Mouse (Mus musculus) limb, embryonic 15.5 days (tissue): ENCODE data around the gene Cbr3. TPM values are rescaled to one million over a fixed set of nuclear protein-coding genes. Genes with fewer than 3 reads are reported as not detected.
"Not testable (repeated sequence)": the region's sequence is repeated elsewhere in the genome, so short reads cannot be mapped to it uniquely, and the experiment has no call there.

ENCODE experiments used
- ATAC-seq: fragments of 200-750 bp; cut with Nextera tagmentation; 2 replicates; pipeline ENCODE4 v1.8.0; 2017; ENCODE audit warnings: low read depth, moderate TSS enrichment; ENCODE audit not compliant: insufficient number of reproducible peaks, low FRiP score, low TSS enrichment
- H3K27ac ChIP-seq: fragments of 300-500 bp; sonication (generic); 2 replicates; pipeline ENCODE4 v1.5.1; 2015; ENCODE audit warnings: moderate library complexity, mild to moderate bottlenecking, inconsistent platforms
- H3K27me3 ChIP-seq: fragments of 300-500 bp; sonication (generic); 2 replicates; pipeline ENCODE4 v1.6.1; 2015; ENCODE audit warnings: inconsistent platforms
- H3K36me3 ChIP-seq: fragments of 300-500 bp; sonication (generic); 2 replicates; pipeline ENCODE4 v1.6.1; 2015; ENCODE audit warnings: inconsistent platforms
- H3K4me1 ChIP-seq: fragments of 300-500 bp; sonication (generic); 2 replicates; pipeline ENCODE4 v1.6.1; 2015; ENCODE audit warnings: inconsistent platforms
- H3K4me2 ChIP-seq: fragments of 300-500 bp; sonication (generic); 2 replicates; pipeline ENCODE4 v1.6.1; 2015; ENCODE audit warnings: mild to moderate bottlenecking, inconsistent platforms
- H3K4me3 ChIP-seq: fragments of 300-500 bp; sonication (generic); 2 replicates; pipeline ENCODE4 v1.5.1; 2015; ENCODE audit warnings: mild to moderate bottlenecking, inconsistent platforms
- H3K9ac ChIP-seq: fragments of 300-500 bp; sonication (generic); 2 replicates; pipeline ENCODE4 v1.6.1; 2015; ENCODE audit warnings: inconsistent platforms
- H3K9me3 ChIP-seq: fragments of 300-500 bp; sonication (generic); 2 replicates; pipeline ENCODE4 v1.6.1; 2016; ENCODE audit warnings: inconsistent platforms
- WGBS: fragments of 180-500 bp; shearing (Covaris S2); methylation state at CpG from one replicate; pipeline ENCODE4 v1.1.7; 2015; 5-methylcytosine and 5-hydroxymethylcytosine counted together
- polyA plus RNA-seq: library from polyadenylated mRNA; unstranded; fragments of >200 nt; fragmentation: Nextera tagmentation; extraction: Ambion mirVana; gene quantifications from 2 replicates; pipeline ENCODE4 v1.2.1, GENCODE M21; 2015

Gene Cbr3
- polyA plus RNA-seq = 16.5 and 17.6 TPM in 2 replicates

- peak within 1 kb of the TSS; percentile 89 for H3K4me2 ChIP-seq
- H3K9ac ChIP-seq = peak within 1 kb of the TSS; percentile 35
- H3K9me3 ChIP-seq = no peaks in the 10 kb centered on the region
- WGBS = under 1% methylated on average over 63 of the region's 63 CpGs
- H3K36me3 ChIP-seq = no peaks in the 10 kb centered on the region
- peak within 1 kb of the TSS; percentile 35; the same call in 1 of the 2 replicates for H3K27ac ChIP-seq
- peaks cover 23% of the 10 kb centered on the region for H3K4me1 ChIP-seq
- peaks cover 45% of the 10 kb centered on the region for H3K27me3 ChIP-seq
- peak; percentile 74; the same call in 1 of the 2 replicates for ATAC-seq
- H3K4me3 ChIP-seq = peak within 1 kb of the TSS; percentile 49
Measured at GRCm38 (mm10) chr16:93682689-93683507, at the start of gene Cbr3. Cbr3 (plus strand) TSS chr16:93683215.

GRCm38 (mm10) chr16:93644006-93644405, 39.0 kb upstream of the Cbr3 start:
- no peaks in the 10 kb centered on the region for H3K27me3 ChIP-seq
- H3K4me3 ChIP-seq = no peak overlapping the region
- H3K4me1 ChIP-seq = no peaks in the 10 kb centered on the region
- no peak overlapping the region for H3K4me2 ChIP-seq
- no peak for ATAC-seq
- no peaks in the 10 kb centered on the region for H3K36me3 ChIP-seq
- H3K9me3 ChIP-seq = no peaks in the 10 kb centered on the region
- 47% methylated on average over 4 of the region's 4 CpGs for WGBS
- no peak overlapping the region for H3K9ac ChIP-seq
- H3K27ac ChIP-seq = no peak overlapping the region

DNA sequence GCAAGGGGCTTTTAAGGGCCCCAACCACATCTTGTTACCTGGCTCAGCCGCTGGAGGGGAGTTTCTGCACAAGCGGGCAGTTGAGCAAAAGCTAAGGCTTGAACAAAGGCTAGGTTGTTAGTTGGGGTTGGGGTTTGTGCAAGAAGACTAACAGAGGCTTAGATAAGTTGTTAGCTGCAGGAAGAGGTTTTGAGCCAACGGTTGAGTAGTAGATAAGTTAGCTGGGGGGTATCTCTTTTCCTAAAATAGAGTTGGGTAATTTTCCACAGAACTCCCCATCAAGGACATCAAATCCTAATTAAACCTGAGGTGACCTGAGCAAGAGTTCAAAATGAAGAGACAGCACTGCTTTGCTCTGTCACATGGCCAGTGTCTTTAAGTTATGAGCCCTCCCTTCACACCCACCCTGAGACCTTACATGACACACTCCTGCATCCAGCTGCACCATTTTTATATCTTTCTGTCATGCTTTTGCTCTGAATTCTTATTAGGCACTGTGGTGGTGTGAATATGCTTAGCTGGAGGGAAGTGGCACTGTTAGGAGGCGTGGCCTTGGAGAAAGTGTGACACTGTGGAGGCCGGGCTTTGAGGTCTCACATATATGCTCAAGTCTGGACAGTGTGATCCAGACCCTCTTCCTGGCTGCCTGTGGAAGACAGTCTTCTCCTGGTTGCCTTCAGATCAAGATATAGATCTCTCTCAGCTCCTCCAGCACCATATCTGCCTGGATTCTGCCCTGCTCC, 34.4 kb upstream of the Cbr3 start:
- Histone ChIP-seq H3K9ac (no peak overlapping the region), H3K4me1 (no peaks in the 10 kb centered on the region), H3K9me3 (no peaks in the 10 kb centered on the region), H3K4me3 (no peak overlapping the region), H3K36me3 (no peaks in the 10 kb centered on the region), H3K4me2 (no peak overlapping the region), H3K27me3 (no peaks in the 10 kb centered on the region), H3K27ac (no peak overlapping the region)
- no peak for ATAC-seq
- 75% methylated on average over 5 of the region's 5 CpGs for WGBS

DNA sequence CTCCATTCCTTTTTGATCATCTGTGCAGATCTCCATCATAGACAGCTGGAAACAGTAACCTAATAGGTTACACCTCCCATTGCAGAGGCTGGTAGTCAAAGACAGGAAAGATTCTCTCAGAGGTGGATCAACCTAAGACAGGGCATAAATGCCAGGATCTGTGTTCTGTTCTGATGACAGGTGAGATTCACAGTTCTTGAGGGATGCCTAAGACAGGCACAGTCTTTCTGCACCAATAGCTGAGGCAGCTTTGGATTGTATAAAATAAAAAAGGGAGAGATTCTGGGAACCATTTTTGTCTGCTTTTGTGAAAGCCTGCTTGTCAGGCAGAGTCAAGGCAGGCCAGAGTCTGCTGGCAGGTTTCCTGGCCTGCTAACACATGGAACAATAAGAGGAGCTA, 15.0 kb upstream of the Cbr3 start:
- H3K9me3 ChIP-seq = no peaks in the 10 kb centered on the region
- H3K27ac ChIP-seq = no peak overlapping the region
- no peak overlapping the region for H3K9ac ChIP-seq
- H3K36me3 ChIP-seq = no peaks in the 10 kb centered on the region
- H3K27me3 ChIP-seq = no peaks in the 10 kb centered on the region
- no peak for ATAC-seq
- H3K4me1 ChIP-seq = no peaks in the 10 kb centered on the region
- no peak overlapping the region for H3K4me2 ChIP-seq
- H3K4me3 ChIP-seq = no peak overlapping the region

DNA sequence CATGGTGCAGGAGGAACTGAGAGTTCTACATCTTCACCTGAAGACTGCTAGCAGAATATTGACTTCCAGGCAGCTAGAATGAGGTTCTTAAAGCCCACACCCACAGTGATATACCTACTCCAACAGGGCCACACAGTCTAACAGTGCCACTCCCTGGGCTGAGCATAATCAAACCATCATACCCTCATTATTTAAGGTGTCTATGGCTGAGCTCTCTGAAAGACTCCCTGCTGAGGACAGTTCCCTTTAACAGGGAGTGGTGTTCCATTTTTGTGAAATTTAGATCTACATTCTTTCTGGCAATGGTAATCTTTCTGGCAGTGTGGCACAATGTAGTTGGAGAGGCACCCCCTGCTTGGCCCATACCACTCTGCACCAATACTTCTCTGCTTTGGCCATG, 13.5 kb upstream of the Cbr3 start:
- Histone ChIP-seq H3K27me3 (no peaks in the 10 kb centered on the region), H3K4me1 (no peaks in the 10 kb centered on the region), H3K27ac (no peak overlapping the region), H3K9ac (no peak overlapping the region), H3K36me3 (no peaks in the 10 kb centered on the region), H3K9me3 (no peaks in the 10 kb centered on the region), H3K4me3 (no peak overlapping the region), H3K4me2 (no peak overlapping the region)
- ATAC-seq = no peak

DNA sequence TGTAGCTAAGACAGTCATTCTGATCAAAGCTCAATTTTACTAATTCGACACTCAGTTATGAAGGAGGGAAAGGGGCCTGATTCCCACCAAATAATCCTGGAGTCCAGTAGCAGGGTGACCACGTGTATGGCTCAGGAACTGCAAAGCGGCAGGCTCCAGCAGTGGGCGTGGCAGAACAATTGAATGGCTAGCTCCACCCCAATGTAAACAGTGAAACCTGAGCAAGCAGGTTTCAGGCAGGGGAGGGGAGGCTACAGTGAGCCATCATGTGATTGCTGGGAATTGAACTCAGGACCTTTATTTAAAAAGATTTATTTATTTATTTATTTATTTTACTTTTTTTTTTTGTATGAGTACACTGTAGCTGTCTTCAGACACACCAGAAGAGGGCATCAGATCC, 12.5 kb upstream of the Cbr3 start:
- H3K9ac ChIP-seq, H3K27ac ChIP-seq, H3K9me3 ChIP-seq, H3K4me1 ChIP-seq, H3K4me3 ChIP-seq, H3K27me3 ChIP-seq, H3K4me2 ChIP-seq, H3K36me3 ChIP-seq, ATAC-seq: not testable (repeated sequence)
- 36% methylated on average over 4 of the region's 4 CpGs for WGBS

DNA sequence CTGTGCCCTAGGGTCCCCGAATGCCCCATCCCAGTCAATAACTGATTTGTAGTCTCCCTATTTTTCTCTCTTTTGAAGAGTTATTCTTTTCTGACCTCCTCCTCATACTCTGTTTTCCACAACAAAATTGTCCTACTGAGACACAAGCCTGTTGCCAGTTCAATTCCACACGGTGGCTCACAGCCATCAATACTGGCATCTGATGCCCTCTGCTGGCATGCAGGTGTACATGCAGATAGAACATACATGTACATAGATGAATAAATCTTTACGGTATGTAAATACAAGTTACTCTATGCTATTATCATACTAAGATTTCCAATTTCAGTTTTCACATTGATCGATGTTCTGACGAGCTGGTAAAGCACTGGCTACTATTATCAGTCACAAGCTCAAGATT, 12.0 kb upstream of the Cbr3 start:
- Histone ChIP-seq H3K4me3 (no peak overlapping the region), H3K27ac (no peak overlapping the region), H3K4me2 (no peak overlapping the region), H3K9ac (no peak overlapping the region), H3K36me3 (no peaks in the 10 kb centered on the region), H3K4me1 (no peaks in the 10 kb centered on the region), H3K9me3 (no peaks in the 10 kb centered on the region), H3K27me3 (no peaks in the 10 kb centered on the region)
- ATAC-seq = no peak
- WGBS = 87% methylated on average over 5 of the region's 5 CpGs

DNA sequence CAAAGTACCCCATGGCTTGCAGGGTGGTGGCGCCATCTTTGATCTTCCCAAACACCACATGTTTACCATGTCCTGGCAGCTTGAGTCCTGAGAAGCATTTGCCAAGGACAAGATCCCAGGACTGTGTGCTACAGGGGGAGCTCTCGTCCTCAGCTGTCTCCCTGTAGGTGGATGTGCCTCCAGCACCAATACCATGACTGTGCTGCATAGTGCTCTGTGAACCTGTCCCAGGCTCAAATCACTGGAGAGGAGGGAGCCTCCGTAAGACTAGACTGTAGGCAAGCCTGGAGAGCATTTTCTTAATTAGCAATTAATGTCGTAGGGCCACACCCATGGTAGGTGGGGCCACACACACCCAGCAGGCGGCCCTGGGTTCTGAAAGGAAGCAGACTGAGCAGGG, 6.6 kb upstream of the Cbr3 start:
- Histone ChIP-seq H3K9ac (no peak overlapping the region), H3K4me3 (no peak overlapping the region), H3K4me2 (no peak overlapping the region), H3K36me3 (no peaks in the 10 kb centered on the region), H3K9me3 (no peaks in the 10 kb centered on the region), H3K27ac (no peak overlapping the region), H3K4me1 (no peaks in the 10 kb centered on the region), H3K27me3 (peaks cover 9% of the 10 kb centered on the region; the same call in 1 of the 2 replicates)
- 88% methylated on average over 5 of the region's 5 CpGs for WGBS
- no peak for ATAC-seq

GRCm38 (mm10) chr16:93678206-93678605, 4.8 kb upstream of the Cbr3 start:
- H3K27me3 ChIP-seq = peaks cover 27% of the 10 kb centered on the region
- H3K4me3 ChIP-seq = no peak overlapping the region
- no peak overlapping the region for H3K9ac ChIP-seq
- no peak for ATAC-seq
- 81% methylated on average over 4 of the region's 4 CpGs for WGBS
- H3K27ac ChIP-seq = no peak overlapping the region
- H3K4me1 ChIP-seq = peaks cover 12% of the 10 kb centered on the region
- H3K9me3 ChIP-seq = no peaks in the 10 kb centered on the region
- H3K36me3 ChIP-seq = no peaks in the 10 kb centered on the region
- no peak overlapping the region for H3K4me2 ChIP-seq

DNA sequence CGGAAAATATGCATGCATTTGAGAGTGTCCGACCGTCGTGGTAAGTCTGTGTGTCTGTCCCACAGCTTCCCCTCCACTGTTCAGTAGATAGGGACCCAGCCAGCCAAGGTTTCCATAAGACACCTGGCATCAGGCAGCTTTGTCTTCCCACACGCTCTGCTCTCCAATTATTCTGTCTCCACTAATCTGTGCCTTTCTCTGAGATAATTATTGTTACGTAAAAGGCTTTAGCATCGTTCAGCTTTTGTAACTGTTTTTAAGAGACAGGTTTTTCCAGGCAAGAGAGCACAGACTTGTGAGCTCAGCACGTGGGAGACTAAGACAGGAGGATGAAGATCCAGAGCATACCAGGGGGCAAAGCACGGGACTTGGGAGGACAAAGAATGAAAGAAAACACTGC, 3.9 kb upstream of the Cbr3 start:
- Histone ChIP-seq H3K9ac (no peak overlapping the region), H3K9me3 (no peaks in the 10 kb centered on the region), H3K27me3 (peaks cover 36% of the 10 kb centered on the region), H3K36me3 (no peaks in the 10 kb centered on the region), H3K4me2 (no peak overlapping the region), H3K4me3 (no peak overlapping the region), H3K27ac (no peak overlapping the region), H3K4me1 (peaks cover 21% of the 10 kb centered on the region)
- no peak for ATAC-seq
- 53% methylated on average over 9 of the region's 9 CpGs for WGBS

- Histone ChIP-seq H3K27me3 (peaks cover 48% of the 10 kb centered on the region), H3K4me1 (peaks cover 23% of the 10 kb centered on the region), H3K9ac (no peak overlapping the region), H3K4me2 (peak overlapping the region; percentile 89), H3K27ac (no peak overlapping the region), H3K36me3 (no peaks in the 10 kb centered on the region), H3K4me3 (peak overlapping the region; percentile 49), H3K9me3 (no peaks in the 10 kb centered on the region)
- ATAC-seq = no peak
- WGBS = 22% methylated on average over 13 of the region's 13 CpGs
Measured at GRCm38 (mm10) chr16:93682156-93682688, 793 bp upstream of the Cbr3 start.
